Mouse (Mus musculus): ENCODE results near the gene Atp13a5.

DNA sequence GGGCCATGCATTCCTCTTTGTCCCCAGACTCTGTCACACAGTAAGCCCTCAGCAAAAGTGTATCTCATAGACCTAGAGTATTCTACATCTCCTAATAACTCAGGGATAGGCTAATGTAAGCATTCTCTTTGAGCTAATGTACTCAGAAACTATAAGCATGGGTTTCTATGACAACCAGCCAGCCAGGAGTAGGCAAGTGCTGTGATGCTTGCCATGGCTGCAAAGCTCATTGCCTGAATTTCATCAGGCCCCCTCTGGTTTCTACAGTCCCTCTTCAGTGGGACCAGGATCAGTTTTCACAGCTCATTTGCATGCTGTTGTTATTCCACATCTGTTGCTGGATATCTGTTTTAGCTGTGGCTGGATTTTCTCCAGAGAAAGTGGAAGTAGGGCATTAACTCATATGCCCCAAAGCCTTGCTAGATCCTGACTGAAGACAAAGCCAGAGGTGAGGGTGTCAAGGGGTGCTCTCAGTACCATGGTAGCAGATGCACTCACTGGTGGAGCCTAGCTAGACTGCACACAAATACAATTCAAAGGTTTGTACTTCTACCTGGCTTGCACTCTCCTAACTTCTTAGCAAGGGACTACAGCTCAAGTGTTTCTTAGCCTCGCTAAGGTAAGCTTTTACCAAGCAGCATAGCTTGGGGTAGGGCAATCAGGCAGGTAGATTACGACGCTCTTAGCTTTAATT is 47.0 kb downstream of the Atp13a5 start:
- TF ChIP-seq CTCF (IDR thresholded peaks at IDR 0.05; ENCODE audit: low read depth, low read length) = no peak
- TF ChIP-seq TAL1 (conservative IDR thresholded peaks at IDR 0.05; ENCODE audit: low read depth, low read length) = no peak
- no peak for TF ChIP-seq GATA2 (IDR thresholded peaks at IDR 0.05; ENCODE audit: borderline replicate concordance, low read depth, low read length)
- no peak for TF ChIP-seq GATA1 (IDR thresholded peaks at IDR 0.05; ENCODE audit: borderline replicate concordance, low read length)
- no peak for TF ChIP-seq POLR2AphosphoS5 (IDR thresholded peaks at IDR 0.05; ENCODE audit: insufficient replicate concordance, low read depth, low read length)
